Mouse (Mus musculus): ENCODE data around the gene Cdc42bpb.

Gene Cdc42bpb

DNA sequence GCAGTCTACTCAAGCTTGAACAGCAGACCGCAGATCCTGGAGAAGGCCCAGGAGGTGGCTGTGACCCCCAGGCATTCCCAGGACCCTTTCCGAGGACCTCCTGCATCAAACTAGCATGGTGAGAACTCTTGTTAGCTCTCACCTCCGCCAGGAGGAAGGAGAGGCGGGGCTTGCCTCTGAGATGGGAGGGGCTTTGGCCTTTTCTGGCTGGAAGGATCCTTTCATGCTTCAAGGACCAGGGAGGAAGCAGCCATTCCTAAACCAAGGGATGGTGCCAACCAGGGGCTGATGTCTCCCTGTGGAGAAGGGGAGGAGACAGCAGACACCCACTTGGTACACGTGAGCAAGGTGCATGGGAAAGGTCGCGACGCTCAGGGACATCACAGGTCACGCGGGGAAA is 93.0 kb downstream of the Cdc42bpb start:
- DNase-seq (ENCODE audit: low spot score in 2 of 2), result no peak

- DNase-seq (ENCODE audit: low spot score in 2 of 2), result no peak
Measured at GRCm38 (mm10) chr12:111283573-111283972, 93.9 kb downstream of the Cdc42bpb start.

DNA sequence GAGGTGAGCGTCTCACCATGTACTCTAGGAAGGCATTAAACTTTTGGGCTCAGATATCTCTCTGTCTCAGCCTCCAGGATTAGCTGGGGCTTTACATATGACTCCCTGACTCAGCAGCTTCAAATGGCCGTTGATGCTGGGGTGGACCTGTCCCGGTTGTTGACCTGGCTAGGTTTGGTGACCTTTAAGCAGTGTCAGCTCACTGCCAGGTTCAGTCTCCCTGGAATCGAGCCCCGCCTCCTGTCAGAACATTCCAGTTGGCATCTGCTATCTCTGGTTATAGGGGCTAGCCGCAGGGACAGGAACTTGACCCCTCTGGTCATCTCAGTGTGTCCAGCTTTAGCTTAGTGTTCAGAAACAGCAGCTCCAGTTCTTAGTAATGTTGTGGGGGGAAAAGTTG is 101.1 kb downstream of the Cdc42bpb start:
- no peak for DNase-seq (ENCODE audit: low spot score in 2 of 2)

DNA sequence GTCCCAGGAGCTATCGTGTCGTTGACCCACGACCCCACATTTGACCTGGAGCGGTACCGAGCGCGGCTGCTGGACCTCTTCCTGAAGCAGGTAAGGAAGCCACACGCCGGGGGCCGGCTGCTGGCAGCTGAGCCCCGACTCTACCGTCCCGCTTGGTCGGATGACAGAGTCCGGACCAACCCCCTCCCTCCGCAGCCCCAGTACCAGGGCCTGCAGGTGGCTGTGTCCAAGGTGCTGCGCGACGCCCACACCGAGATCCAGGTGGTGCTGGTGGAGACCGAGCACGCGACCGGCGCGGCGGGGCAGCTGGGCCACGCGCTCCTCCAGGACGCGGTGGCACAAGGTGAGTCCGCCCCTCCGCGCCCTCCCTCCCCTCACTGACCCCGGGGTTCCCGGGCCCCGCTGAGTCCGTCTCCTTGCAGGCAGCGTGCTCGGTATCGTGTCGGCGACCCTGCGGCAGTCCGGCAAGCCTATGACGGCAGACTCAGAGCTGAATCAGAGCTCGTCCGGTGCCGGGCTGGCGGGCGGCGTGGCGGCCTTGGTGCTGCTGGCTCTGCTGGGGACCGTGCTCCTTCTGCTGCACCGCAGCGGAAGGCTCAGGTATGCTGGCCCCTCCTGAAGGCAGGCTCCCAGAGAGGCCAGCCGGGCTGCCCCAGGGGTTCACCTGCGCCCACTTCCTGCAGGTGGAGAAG is 102.2 kb downstream of the Cdc42bpb start:
- DNase-seq (ENCODE audit: low spot score in 2 of 2), result no peak

GRCm38 (mm10) chr12:111274447-111275149 is 102.9 kb downstream of the Cdc42bpb start:
- DNase-seq (ENCODE audit: low spot score in 2 of 2), result no peak

GRCm38 (mm10) chr12:111274006-111274405 is 103.5 kb downstream of the Cdc42bpb start:
- DNase-seq (ENCODE audit: low spot score in 2 of 2), result no peak

GRCm38 (mm10) chr12:111272420-111272819 is 105.1 kb downstream of the Cdc42bpb start:
- peak; percentile 56 to 81 for DNase-seq (ENCODE audit: low spot score in 2 of 2)

DNA sequence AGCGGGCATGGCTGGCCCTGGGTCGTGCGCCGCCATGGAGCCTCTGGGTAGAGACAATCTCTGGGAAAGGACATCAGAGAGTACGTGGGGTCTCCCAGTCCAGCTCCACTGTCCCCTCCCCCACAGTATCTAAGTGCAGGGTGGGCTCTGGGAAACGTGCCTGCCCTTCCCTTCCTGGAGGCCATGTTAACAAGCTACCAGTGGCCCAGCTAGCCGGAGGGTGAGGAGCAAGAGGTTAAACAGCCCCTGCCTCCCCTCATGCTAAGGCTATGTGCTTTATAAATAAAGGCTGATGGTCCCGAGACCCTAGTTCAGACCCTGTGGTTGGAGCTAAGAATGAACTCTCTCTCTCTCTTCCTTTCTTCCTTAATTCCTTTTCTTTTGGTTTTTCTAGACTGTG is 105.6 kb downstream of the Cdc42bpb start:
- DNase-seq (ENCODE audit: low spot score in 2 of 2), result no peak

- DNase-seq (ENCODE audit: low spot score in 2 of 2), result no peak
Measured at GRCm38 (mm10) chr12:111271406-111271805, 106.1 kb downstream of the Cdc42bpb start.

GRCm38 (mm10) chr12:111270629-111271277 is 106.8 kb downstream of the Cdc42bpb start, which contains the start of gene Amn:
Gene Amn (plus strand): TSS chr12:111271095.
- DNase-seq (ENCODE audit: low spot score in 2 of 2), result no peak

- DNase-seq (ENCODE audit: low spot score in 2 of 2), result no peak
Measured at GRCm38 (mm10) chr12:111267673-111268325, 109.7 kb downstream of the Cdc42bpb start.

GRCm38 (mm10) chr12:111266592-111266991 is 110.9 kb downstream of the Cdc42bpb start:
- DNase-seq (ENCODE audit: low spot score in 2 of 2), result no peak

- DNase-seq (ENCODE audit: low spot score in 2 of 2), result no peak
Measured at GRCm38 (mm10) chr12:111265212-111265611, 112.3 kb downstream of the Cdc42bpb start.

- no peak for DNase-seq (ENCODE audit: low spot score in 2 of 2)
Measured at GRCm38 (mm10) chr12:111263650-111264049, 113.9 kb downstream of the Cdc42bpb start.

DNA sequence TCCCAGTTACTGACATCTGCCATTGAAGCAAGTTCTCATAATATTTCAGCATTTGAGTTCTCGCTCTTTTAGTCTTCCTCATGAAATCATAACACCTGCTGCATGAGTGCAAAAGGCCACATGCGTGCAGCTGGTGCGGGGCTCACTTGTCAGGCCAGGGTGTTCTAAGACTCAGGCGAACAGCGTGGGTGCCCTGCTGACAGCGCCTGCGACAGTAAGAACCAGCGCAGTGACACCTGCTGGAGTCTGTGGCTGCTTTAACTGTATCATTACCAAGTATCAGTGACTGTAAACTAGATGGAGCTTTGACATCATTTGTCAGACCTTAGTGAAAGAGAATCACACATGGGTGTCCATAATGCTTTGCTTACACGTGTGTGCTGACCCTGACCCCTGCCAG is 126.3 kb downstream of the Cdc42bpb start:
- no peak for DNase-seq (ENCODE audit: low spot score in 2 of 2)

DNA sequence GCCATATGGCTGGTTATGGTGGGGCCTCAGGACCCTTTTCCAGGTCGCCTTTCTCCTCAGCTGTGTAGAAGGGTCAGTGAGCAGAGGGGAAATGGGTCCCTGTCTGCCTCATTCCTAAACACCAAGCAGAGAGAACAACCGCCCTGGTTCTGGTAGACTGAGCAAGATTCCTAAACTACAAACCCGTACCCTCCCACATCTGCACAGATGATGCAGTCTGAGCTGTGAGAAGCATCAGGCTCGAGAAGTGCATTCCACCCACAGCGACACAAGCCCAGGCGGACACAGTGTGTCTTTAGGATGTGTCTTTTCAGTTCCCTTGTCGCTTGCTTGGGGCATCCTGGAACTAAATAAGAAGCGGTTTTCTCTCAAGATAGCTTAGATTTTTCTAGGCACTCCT is 127.4 kb downstream of the Cdc42bpb start:
- no peak for DNase-seq (ENCODE audit: low spot score in 2 of 2)

- DNase-seq (ENCODE audit: low spot score in 2 of 2), result no peak
Measured at GRCm38 (mm10) chr12:111249095-111249494, 128.4 kb downstream of the Cdc42bpb start.

DNA sequence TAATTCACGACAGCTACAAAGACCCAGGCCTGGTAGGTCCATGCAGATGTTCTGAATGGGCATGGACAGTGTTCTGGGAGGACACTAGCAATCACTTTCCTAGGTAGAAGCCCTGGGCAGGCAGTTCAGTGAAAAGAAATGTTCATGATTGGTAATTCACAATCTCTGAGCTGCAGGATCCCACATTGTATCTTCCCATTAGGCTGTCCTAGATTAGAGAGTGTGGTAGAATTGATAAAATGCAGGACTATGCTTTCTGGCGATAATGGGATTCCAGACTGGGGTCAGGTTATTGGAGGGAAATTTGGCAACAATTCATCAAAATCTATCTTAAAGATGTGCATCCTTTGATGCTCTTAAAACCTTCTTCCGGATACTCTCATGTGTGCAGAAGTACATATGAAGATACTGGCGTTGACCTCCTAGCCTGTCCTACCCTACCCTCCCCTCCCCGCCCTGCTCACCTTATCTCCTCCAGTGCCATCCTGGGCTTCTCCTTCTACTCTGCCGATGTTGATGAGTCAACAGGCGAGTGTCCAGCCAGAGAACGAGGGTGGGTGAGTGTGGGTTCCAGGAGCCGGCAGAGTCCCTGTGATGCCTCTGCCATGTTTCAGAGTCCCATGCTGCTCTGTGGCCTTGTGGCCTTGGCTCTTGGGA is 130.6 kb downstream of the Cdc42bpb start:
- DNase-seq (ENCODE audit: low spot score in 2 of 2), result no peak

- no peak for DNase-seq (ENCODE audit: low spot score in 2 of 2)
Measured at GRCm38 (mm10) chr12:111245070-111245469, 132.4 kb downstream of the Cdc42bpb start.

- no peak for DNase-seq (ENCODE audit: low spot score in 2 of 2)
Measured at GRCm38 (mm10) chr12:111243733-111244132, 133.8 kb downstream of the Cdc42bpb start.

Data from spleen, postnatal 10 days (tissue).